Mouse (Mus musculus): Measurements from ENCODE around the gene 1500011B03Rik. TPM values are rescaled to one million over a fixed set of nuclear protein-coding genes. Genes with fewer than 3 reads are reported as not detected.

Gene 1500011B03Rik
- polyA plus RNA-seq, 1 experiment from 2014 or later: 190 TPM

DNA sequence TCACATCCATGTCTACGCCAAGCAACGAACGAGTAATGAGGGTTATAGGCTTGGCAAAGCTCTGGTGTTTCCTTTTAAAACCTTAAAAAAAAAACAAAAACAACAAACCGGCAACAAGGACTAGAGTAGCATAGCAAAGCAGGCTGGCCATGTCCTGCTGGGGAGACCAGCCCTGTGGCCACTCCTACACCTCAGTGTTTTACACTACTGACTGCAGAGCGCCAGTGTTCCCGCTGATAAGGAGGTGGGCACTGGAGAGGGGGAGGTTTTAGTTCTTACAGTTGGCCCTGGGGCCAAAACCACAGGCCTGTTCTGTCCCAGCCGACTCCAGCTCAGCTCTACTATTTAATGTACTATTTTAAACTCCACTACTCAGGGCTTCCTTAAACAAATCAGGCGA lies 15.8 kb downstream of the 1500011B03Rik start:
- H3K9ac ChIP-seq: no peak overlapping the region
- H3K9me3 ChIP-seq: no peaks in the 10 kb centered on the region
- no peak overlapping the region for H3K27ac ChIP-seq
- peaks cover 24% of the 10 kb centered on the region for H3K4me1 ChIP-seq
- 33% methylated on average over 8 of the region's 8 CpGs for WGBS
- peaks cover 61% of the 10 kb centered on the region for H3K36me3 ChIP-seq
- ATAC-seq (ENCODE audit: low FRiP score, low read depth): no peak
- no peak overlapping the region for H3K4me2 ChIP-seq (replicated peaks)
- no peaks in the 10 kb centered on the region for H3K27me3 ChIP-seq (replicated peaks)
- H3K4me3 ChIP-seq: no peak overlapping the region

DNA sequence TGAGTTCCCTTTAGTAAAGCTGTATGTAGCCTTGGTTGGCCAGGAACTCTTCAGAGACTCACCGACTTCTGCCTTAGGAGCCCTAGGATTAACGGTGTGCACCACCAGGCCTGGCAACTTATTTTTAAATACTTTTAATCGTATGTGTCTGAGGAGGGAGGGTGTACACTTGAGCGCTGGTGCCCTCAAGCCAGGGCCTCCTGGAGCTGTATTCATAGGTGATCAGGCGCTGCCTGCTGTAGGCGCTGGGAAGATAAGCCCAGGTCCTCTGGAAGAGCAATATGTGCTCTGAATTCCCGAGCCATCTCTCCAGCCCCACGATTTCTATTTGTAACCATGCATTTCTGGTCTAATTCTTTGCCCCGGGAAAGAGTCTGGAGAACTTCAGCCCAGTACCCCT lies 16.2 kb downstream of the 1500011B03Rik start:
- peaks cover 20% of the 10 kb centered on the region for H3K4me1 ChIP-seq
- no peaks in the 10 kb centered on the region for H3K27me3 ChIP-seq (replicated peaks)
- no peaks in the 10 kb centered on the region for H3K9me3 ChIP-seq
- H3K9ac ChIP-seq: no peak overlapping the region
- peaks cover 65% of the 10 kb centered on the region for H3K36me3 ChIP-seq
- H3K27ac ChIP-seq: no peak overlapping the region
- no peak overlapping the region for H3K4me3 ChIP-seq
- no peak for ATAC-seq (ENCODE audit: low FRiP score, low read depth)
- H3K4me2 ChIP-seq (replicated peaks): no peak overlapping the region
- 54% methylated on average over 9 of the region's 9 CpGs for WGBS

DNA sequence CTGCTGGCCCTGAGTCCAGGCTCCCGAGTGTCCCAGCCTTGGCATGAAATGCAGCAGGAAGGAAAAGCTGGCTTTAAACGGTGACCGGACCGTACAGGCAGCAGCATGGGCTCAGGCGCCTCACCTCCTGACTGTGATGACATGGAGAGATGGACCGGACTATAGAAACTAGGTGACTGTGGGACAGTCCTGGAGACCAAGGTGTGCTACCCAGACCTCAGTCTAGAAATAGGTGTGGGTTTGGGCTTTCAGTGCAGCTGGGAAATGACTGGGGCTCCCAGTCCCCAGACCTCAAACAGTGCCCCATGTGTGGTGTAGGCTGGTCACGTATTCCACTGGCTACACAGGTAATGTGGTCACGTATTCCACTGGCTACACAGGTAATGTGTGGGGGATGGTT lies 16.6 kb downstream of the 1500011B03Rik start:
- no peak overlapping the region for H3K9ac ChIP-seq
- no peaks in the 10 kb centered on the region for H3K27me3 ChIP-seq (replicated peaks)
- no peak overlapping the region for H3K27ac ChIP-seq
- 90% methylated on average over 8 of the region's 8 CpGs for WGBS
- peaks cover 17% of the 10 kb centered on the region for H3K4me1 ChIP-seq
- no peaks in the 10 kb centered on the region for H3K9me3 ChIP-seq
- ATAC-seq (ENCODE audit: low FRiP score, low read depth): no peak
- H3K36me3 ChIP-seq: peaks cover 69% of the 10 kb centered on the region
- H3K4me2 ChIP-seq (replicated peaks): no peak overlapping the region
- H3K4me3 ChIP-seq: no peak overlapping the region

DNA sequence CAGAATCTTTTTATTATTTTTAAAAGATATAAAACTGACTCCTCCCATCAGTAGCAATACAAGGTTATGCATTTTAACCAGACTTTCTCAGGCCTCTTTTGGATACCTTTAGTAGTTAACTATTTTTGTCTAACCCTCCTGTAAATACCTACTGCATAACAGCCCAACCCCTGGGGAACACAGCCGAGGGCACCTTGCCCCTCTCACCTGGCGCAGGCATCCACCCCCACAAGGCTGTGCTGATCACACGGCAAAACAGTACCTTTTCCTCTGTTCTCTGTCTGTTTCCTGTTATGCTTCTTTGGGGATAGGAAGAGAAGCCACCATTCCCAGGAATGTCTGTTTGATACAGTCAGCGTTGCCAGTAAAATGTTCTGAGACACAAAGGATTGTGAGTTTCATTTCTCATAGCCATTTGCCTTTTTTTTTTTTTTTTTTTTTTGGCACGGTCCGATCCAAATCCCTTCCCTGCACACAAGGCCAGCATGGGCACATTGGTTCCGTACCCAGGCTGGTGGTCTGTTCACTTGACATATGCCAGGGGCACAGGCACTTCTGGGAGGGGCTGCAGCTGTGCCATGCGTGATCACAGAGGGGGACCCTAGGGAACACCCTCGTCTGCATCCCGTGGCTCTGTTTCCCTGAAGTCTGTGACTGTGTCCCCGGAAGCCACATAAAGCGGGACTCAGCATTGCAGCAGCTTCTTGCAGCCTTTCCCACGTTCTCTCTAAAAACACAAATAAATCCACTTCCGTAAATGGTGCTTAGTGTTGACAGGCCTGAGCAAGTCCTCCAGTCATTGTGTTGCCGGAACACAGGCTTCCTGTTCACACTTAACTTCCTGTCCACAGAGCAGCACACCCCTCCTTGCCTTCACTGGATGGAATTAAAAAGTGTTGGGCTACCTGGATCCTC lies 17.6 kb downstream of the 1500011B03Rik start:
- no peak overlapping the region for H3K27ac ChIP-seq
- H3K4me3 ChIP-seq: no peak overlapping the region
- H3K4me2 ChIP-seq (replicated peaks): no peak overlapping the region
- no peak for ATAC-seq (ENCODE audit: low FRiP score, low read depth)
- H3K9me3 ChIP-seq: no peaks in the 10 kb centered on the region
- no peaks in the 10 kb centered on the region for H3K27me3 ChIP-seq (replicated peaks)
- peaks cover 10% of the 10 kb centered on the region; the same call in 1 of the 2 replicates for H3K4me1 ChIP-seq
- H3K36me3 ChIP-seq: peaks cover 79% of the 10 kb centered on the region
- WGBS: 76% methylated on average over 15 of the region's 15 CpGs
- no peak overlapping the region for H3K9ac ChIP-seq

DNA sequence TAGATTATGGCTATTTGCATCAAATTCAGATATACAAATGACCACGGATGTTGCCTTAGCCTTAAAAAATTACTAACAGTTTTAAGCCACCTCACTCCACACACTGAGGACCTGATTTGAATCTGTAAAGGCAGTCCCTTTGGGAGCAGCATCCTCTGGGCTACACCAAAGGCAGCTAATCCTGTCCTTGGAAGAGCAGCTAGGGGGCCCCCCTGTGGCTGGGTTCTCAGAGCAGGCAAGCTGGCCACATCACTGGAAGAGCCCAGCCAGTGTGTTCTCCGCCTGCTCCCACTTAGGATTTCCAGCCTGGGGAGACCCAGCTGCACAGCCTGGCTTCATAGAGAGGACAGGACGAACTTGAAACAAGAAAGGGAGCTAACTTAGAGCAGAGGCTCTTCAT lies 18.3 kb downstream of the 1500011B03Rik start:
- H3K27ac ChIP-seq: no peak overlapping the region
- peaks cover 86% of the 10 kb centered on the region for H3K36me3 ChIP-seq
- H3K9ac ChIP-seq: no peak overlapping the region
- no peaks in the 10 kb centered on the region for H3K27me3 ChIP-seq (replicated peaks)
- no peak for ATAC-seq (ENCODE audit: low FRiP score, low read depth)
- 37% methylated on average over 3 of the region's 3 CpGs for WGBS
- H3K4me2 ChIP-seq (replicated peaks): no peak overlapping the region
- H3K9me3 ChIP-seq: no peaks in the 10 kb centered on the region
- no peak overlapping the region for H3K4me3 ChIP-seq
- peaks cover 10% of the 10 kb centered on the region; the same call in 1 of the 2 replicates for H3K4me1 ChIP-seq

DNA sequence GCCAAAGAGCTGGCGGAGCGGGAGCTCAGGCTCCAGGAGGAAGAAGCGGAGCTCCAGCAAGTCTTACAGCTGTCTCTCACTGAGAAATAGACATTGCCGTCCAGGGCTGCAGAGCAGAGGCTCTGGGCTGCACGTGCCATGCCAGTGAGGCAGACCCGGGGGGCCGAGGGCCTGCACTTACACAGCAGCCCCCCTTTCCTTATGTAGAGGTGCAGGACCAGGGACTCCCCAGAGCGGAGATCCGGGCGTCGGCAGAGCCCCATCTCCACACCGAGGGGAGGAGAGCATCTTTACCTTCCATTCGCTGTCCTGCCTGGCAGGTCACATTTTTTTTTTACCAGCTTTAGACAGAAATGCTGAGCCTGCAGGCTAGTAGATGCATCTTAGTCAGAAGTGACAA lies 18.9 kb downstream of the 1500011B03Rik start:
- H3K4me1 ChIP-seq: peaks cover 10% of the 10 kb centered on the region; the same call in 1 of the 2 replicates
- H3K27me3 ChIP-seq (replicated peaks): no peaks in the 10 kb centered on the region
- 87% methylated on average over 13 of the region's 13 CpGs for WGBS
- no peak overlapping the region for H3K9ac ChIP-seq
- H3K9me3 ChIP-seq: no peaks in the 10 kb centered on the region
- no peak overlapping the region for H3K27ac ChIP-seq
- H3K4me2 ChIP-seq (replicated peaks): no peak overlapping the region
- H3K36me3 ChIP-seq: peaks cover 86% of the 10 kb centered on the region
- no peak for ATAC-seq (ENCODE audit: low FRiP score, low read depth)
- no peak overlapping the region for H3K4me3 ChIP-seq

DNA sequence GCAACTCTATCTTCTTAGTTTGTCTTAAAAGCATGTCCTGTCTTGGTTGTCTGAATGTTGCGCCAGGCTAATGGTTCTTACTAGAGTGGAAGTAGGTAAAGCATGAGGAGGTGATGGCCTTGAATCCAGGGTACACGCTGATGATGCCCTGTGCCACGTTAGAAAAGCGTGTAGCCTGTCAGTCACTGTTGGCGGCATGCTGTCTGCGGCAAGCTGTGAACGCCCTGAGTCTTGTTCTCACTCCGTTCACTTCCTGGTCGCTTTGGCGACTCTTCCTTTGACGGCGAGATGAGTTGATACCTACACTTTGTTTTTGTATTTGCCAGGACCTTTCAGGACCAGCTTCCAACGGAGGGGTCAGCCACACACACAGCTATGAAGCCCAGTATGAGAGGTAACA lies 20.0 kb downstream of the 1500011B03Rik start:
- 0 out of 2 replicates have a peak, but pooled peaks cover 10% of the 10 kb centered on the region for H3K4me1 ChIP-seq
- no peaks in the 10 kb centered on the region for H3K9me3 ChIP-seq
- H3K4me2 ChIP-seq (replicated peaks): no peak overlapping the region
- peaks cover 86% of the 10 kb centered on the region for H3K36me3 ChIP-seq
- no peak overlapping the region for H3K9ac ChIP-seq
- no peak overlapping the region for H3K4me3 ChIP-seq
- no peak for ATAC-seq (ENCODE audit: low FRiP score, low read depth)
- no peak overlapping the region for H3K27ac ChIP-seq
- no peaks in the 10 kb centered on the region for H3K27me3 ChIP-seq (replicated peaks)
- WGBS: 95% methylated on average over 13 of the region's 13 CpGs

DNA sequence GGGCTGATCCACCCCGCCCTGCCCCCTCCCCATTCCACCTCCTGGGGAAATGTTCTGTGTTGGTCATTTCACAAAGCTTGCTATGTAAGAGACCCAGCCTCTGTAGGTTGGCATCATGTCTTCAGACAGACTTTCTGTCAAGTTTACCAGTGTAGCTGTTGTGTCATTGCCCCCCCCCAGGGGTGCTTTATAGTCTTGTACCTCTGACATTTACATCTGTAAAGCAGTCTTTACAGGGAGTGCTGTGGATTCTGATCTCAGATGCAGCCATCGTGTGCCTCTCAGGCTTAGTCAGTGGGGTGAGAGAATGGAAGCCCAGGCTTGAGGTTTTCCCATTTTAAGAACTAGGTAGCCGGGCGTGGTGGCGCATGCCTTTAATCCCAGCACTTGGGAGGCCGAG lies 21.4 kb downstream of the 1500011B03Rik start:
- no peaks in the 10 kb centered on the region for H3K27me3 ChIP-seq (replicated peaks)
- no peak overlapping the region for H3K9ac ChIP-seq
- no peak for ATAC-seq (ENCODE audit: low FRiP score, low read depth)
- H3K4me3 ChIP-seq: no peak overlapping the region
- no peak overlapping the region for H3K4me2 ChIP-seq (replicated peaks)
- no peak overlapping the region for H3K27ac ChIP-seq
- WGBS: 81% methylated on average over 6 of the region's 6 CpGs
- H3K36me3 ChIP-seq: peaks cover 86% of the 10 kb centered on the region
- H3K4me1 ChIP-seq: 0 out of 2 replicates have a peak, but pooled peaks cover 10% of the 10 kb centered on the region
- H3K9me3 ChIP-seq: no peaks in the 10 kb centered on the region

DNA sequence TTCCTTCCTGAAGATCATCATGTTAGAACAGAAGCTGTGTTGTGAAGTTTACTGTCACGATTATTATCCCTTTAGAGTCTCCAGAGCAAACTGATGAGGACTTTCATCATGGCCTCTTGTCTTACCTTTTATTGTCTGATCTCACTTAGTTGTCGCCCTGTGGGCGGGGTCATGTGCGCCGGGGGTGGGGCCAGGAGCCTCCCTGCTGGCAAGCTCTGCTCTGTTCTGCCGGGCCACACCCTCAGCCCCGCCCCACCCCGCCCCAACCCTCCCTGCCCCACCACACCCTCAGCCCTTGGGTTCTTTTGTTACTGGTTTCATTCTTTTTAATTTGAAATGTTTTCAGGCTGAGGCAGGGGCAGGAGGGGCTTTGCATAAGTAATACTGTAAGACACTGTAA lies 22.2 kb downstream of the 1500011B03Rik start:
- 11% methylated on average over 8 of the region's 8 CpGs for WGBS
- Histone ChIP-seq H3K36me3 (peaks cover 78% of the 10 kb centered on the region), H3K4me2 (replicated peaks) (no peak overlapping the region), H3K9me3 (no peaks in the 10 kb centered on the region), H3K4me3 (no peak overlapping the region), H3K27ac (no peak overlapping the region), H3K9ac (no peak overlapping the region), H3K27me3 (replicated peaks) (no peaks in the 10 kb centered on the region), H3K4me1 (peaks cover 9% of the 10 kb centered on the region)
- no peak for ATAC-seq (ENCODE audit: low FRiP score, low read depth)

DNA sequence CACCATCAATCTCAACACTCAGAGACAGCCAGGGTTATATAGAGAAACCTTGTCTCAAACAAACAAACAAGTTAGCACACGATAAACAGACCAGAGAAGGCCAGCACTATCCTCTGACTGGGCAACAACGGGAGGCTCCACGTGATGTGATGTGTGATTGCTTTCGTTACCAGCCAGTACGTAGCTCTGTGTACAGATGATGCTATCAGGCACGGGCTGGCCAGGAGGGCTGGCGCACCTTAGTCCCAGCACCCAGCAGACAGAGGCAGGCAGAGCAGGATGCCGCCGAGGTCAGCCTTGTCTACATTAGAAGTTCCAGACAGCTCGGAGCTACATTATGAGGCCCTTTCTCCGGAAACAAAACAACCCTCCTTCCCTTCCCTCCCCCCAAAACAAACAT lies 23.4 kb downstream of the 1500011B03Rik start:
- Histone ChIP-seq H3K27ac (no peak overlapping the region), H3K9ac (no peak overlapping the region), H3K4me1 (peaks cover 17% of the 10 kb centered on the region), H3K4me2 (replicated peaks) (no peak overlapping the region), H3K9me3 (no peaks in the 10 kb centered on the region), H3K27me3 (replicated peaks) (no peaks in the 10 kb centered on the region), H3K36me3 (peaks cover 71% of the 10 kb centered on the region), H3K4me3 (no peak overlapping the region)
- WGBS: 89% methylated on average over 11 of the region's 11 CpGs
- ATAC-seq (ENCODE audit: low FRiP score, low read depth): no peak

DNA sequence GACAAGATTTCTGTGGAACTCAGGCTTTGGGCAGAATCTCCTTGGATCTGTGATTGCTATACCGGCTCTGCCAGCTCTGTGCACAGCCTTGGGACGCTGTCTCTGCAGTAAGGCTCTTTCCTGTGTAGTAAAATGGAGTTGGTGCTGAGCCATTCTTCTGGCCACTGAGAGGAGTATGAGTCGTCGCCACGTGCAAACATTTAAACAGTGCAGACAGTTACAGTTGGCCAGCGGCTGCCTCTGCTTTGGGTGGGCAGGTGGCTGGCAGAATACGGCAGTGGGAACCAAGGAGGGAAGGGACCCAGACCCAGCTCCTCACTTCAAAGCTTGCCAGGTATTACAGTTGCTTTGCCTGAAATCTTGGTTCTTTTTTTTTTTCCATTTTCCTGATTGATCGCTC lies 26.0 kb downstream of the 1500011B03Rik start:
- Histone ChIP-seq H3K27me3 (replicated peaks) (no peaks in the 10 kb centered on the region), H3K9me3 (no peaks in the 10 kb centered on the region), H3K4me2 (replicated peaks) (peak overlapping the region; percentile 62; the same call in 1 of the 2 replicates), H3K4me3 (no peak overlapping the region), H3K27ac (no peak overlapping the region), H3K4me1 (peaks cover 23% of the 10 kb centered on the region), H3K9ac (no peak overlapping the region), H3K36me3 (peaks cover 65% of the 10 kb centered on the region)
- ATAC-seq (ENCODE audit: low FRiP score, low read depth): no peak
- WGBS: 84% methylated on average over 8 of the region's 8 CpGs

DNA sequence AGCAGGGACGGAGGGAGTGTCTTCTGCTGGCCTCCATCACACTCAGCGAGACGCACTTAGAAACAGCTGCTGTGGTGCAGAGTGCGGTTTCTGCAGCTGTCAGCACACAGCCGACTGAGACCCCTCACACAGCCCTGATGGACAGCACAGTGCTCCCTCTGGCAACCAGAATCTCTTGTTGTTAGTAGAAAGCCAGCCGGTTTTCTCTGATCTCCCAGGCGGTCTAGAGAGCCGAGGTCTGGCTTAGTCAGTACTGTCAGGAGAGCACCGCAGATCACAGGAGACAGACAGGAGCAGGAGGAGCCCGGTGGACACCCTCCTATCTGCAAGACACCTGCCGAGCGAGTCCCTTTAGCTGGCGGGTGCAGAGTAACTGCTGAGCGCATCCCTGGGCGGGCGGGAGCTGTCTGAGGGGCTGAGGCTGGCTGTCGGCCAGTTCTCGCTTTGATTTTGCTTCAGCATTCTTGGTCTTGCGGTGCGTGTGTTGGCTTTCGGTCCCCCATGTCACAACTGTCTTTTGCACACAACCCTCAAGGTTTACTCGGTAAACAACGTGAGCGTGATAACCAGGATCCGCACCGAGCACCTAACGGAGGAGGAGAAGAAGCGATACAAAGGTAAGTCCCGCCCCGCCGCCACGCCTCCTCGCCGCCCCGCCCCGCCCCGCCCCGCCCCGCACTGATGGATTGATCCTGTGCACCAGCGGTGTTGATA lies 26.8 kb downstream of the 1500011B03Rik start:
- H3K9ac ChIP-seq: peak overlapping the region; percentile 49
- H3K4me2 ChIP-seq (replicated peaks): peak overlapping the region; percentile 62
- peak overlapping the region; percentile 33 for H3K4me3 ChIP-seq
- WGBS: 3% methylated on average over 40 of the region's 40 CpGs
- no peaks in the 10 kb centered on the region for H3K27me3 ChIP-seq (replicated peaks)
- H3K4me1 ChIP-seq: peaks cover 23% of the 10 kb centered on the region
- H3K9me3 ChIP-seq: no peaks in the 10 kb centered on the region
- ATAC-seq (ENCODE audit: low FRiP score, low read depth): peak; percentile 62; the same call in 1 of the 2 replicates
- peaks cover 65% of the 10 kb centered on the region for H3K36me3 ChIP-seq
- H3K27ac ChIP-seq: peak overlapping the region; percentile 62; the same call in 1 of the 2 replicates

Data from neural tube, embryonic 12.5 days (tissue).